Mouse (Mus musculus): ENCODE measurements around the gene Synj2.

Gene Synj2

GRCm38 (mm10) chr17:6036458-6036857 is 95.4 kb downstream of the Synj2 start:
- DNase-seq (ENCODE audit: extremely low spot score, low spot score), result no peak

DNA sequence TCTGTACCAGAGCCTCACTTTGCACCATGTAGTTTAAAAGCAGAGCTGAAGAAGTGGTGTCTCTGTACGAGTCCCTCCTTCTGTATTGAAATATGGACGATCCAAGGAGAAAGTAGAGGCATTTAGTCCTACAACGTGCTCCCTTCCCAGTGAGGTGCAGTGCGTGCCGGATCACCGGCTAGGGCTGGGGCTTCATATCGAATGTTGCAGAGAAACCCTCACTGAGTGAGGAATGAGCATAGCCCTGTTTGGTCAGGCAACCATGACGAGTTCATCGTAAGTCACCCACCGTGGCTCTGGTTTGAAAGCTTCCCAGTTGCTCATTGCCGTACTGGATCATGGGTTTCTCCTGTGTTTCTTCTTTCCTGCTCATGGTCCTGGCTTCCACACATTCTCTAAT is 95.8 kb downstream of the Synj2 start:
- DNase-seq (ENCODE audit: extremely low spot score, low spot score), result no peak

DNA sequence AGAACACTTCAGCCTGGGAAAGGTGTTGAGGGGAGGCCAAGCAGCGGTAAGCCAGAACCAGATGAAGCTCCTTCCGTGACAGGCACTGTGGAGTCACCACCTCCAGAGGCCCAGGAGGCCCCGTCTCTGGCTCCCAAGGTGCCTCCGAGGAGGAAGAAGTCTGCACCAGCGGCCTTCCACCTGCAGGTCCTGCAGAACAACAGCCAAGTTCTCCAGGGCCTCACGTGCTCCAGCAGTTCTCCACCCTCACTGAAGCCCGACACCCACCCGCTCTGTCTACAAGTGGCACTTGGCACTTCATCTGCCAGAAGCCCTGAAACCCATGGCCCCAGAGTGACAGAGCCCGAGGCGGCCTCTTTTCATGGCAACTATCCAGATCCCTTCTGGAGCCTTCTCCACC is 96.4 kb downstream of the Synj2 start:
- DNase-seq (ENCODE audit: extremely low spot score, low spot score), result no peak

- DNase-seq (ENCODE audit: extremely low spot score, low spot score), result no peak
Measured at GRCm38 (mm10) chr17:6052801-6053200, 111.7 kb downstream of the Synj2 start.

- peak; percentile 49 for DNase-seq (ENCODE audit: extremely low spot score, low spot score)
Measured at GRCm38 (mm10) chr17:6054934-6055355, 113.9 kb downstream of the Synj2 start.

DNA sequence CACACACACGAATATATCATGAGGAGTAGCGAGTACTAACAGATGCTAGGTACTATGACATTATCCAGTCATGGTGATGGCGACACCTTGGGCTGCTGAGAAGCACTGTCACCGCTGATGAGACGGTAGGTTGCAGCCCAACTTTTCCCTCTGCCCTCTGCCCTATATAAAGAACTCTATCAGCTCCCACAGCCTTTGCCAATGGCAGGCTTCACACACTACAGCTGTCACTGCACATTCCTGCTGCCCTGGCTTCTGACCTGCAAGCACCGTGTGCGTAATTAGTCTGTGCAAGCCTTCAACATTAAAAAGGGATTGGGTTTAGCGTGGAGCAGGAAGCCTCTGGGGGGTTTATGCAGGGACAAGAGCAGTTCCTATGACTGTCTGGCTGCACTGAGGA is 121.7 kb downstream of the Synj2 start:
- no peak for DNase-seq (ENCODE audit: extremely low spot score, low spot score)

GRCm38 (mm10) chr17:6063532-6063931 is 122.5 kb downstream of the Synj2 start:
- no peak for DNase-seq (ENCODE audit: extremely low spot score, low spot score)

DNA sequence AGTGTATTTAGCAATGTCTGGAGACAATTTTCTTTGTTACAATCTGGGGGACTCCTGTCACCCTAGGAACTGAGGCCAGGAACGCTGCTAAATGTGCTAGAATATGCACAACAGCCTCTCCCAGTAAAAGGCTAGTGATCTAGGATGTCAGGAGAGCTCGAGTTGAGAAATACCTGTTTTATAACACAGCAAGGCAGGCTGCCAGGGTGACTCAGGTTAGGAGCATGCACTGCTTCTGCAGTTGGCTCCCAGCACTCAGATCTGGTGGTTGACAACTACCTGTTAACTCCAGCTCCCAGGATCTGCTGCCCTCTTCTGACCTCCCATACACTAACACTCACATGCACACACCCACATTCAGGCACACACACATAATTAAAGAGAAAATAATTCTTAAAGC is 124.9 kb downstream of the Synj2 start:
- no peak for DNase-seq (ENCODE audit: extremely low spot score, low spot score)

- DNase-seq (ENCODE audit: extremely low spot score, low spot score), result no peak
Measured at GRCm38 (mm10) chr17:6067613-6068012, 126.5 kb downstream of the Synj2 start.

DNA sequence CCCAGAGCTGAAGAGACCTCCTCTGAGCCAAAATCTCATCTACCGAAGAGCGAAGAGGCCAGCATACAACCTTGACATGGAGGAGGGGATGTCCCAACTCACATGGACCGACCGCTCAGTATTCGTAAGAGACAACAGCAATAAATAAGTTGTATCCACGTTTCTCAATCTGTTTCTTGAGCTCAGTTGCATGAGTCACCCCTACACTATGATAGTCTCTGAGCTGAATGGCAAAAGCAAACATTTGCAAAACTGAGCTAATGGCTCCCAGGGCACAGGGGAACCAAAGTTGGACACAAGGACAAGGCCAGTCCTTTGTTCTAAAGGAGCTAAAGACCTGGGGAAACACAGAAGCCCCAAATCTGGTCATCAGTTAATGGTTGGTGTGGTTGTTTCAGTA is 128.8 kb downstream of the Synj2 start:
- DNase-seq (ENCODE audit: extremely low spot score, low spot score), result no peak

GRCm38 (mm10) chr17:6073405-6073804 is 132.3 kb downstream of the Synj2 start:
- DNase-seq (ENCODE audit: extremely low spot score, low spot score), result no peak

DNA sequence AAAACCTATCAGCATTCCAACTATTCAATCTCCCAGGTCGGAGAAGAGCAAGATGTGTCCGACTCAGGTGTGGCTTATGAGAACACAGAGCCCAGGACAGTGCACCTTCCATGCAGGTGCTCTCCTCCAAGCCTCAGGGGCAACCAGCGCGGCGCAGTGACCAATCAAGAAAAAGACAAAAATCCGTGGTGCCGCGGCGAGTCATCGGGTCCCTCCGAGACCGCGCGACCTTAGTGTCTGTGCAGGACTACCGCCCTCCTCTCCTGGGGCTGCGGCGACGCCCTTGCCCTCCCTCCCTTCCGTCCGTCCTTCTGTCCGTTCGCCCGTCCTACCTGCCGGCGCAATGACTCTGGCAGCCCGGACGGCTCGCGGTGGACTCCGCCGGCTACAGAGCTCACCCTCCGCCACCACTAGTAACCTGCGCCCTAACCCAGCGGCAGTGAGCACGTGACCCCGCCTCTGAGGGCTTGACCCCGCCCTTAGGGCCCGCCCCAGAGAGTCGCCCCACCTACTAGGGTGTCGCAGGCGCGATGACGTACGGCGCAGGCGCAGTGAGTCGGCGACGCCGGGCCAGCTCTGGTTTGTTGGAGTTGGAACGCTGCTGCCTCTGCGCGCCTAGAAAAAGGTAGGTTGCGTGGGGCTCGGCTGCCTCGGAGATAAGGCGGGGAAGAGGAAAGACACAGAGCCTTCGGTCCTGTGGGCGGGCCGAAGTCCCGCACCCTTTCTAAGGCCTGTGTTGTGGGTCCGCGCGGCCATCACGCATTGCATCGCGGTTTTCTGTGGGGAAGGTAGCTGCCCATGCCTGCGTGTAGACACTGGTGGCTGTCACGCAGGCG is 138.4 kb downstream of the Synj2 start, which contains the start of the genes Serac1 and Gtf2h5:
Serac1 (minus strand) TSS at position 455 of the 836 bp plus-strand sequence.
Gtf2h5 (plus strand) TSS at position 500 of the 836 bp plus-strand sequence.
- peak; percentile 98 for DNase-seq (ENCODE audit: extremely low spot score, low spot score)

DNA sequence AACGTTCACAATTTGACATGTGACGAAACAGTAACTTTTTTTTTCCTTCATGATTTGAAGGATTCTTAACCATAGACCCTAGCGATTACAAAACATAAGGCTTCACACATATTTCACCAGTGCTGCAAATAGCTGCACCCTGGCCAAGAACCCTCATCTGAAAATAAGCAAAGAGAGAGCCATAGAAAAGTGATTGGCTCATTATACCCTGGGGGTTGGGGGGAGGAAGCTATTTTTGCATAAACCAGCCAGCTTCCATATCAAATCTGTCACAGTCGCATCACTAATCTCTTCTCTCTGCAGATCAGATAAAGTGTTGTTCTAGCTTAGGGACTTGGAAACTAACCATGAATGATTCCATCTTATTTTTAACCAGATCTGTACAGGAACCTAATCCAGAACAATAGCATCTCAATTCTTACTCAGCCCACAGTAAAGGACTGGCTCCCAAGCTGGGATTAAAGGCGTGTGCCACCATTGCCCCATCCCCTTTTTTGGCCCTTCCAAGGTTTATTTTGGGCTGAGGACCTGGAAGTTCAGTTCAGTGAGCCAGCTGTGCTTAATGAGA is 142.3 kb downstream of the Synj2 start:
- no peak for DNase-seq (ENCODE audit: extremely low spot score, low spot score)

DNA sequence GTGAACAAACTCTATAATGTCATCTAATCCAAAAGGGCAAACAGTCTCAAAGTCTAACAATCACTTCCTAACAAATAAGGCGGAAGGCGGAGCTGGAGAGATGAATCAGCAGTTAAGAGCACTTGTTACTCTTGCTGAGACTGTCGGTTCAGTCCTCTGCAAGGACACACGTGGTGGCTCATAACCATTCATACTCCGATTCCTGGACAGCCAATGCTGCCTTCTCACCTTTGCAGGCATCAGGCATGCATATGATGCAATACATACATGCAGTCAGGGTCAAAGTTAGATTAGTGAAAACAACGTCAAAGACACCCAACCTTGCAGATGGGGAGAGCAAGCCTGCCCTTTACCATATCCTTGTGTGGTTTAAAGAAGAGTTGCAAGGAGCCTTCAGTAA is 150.5 kb downstream of the Synj2 start:
- DNase-seq (ENCODE audit: extremely low spot score, low spot score), result no peak

Measured in neural tube, embryonic 10.5 days (tissue).